Mouse (Mus musculus) heart, postnatal 25 days (tissue): ENCODE results near the gene Fance. TPM values are rescaled to one million over a fixed set of nuclear protein-coding genes. Genes with fewer than 3 reads are reported as not detected.

Experiments used
- DNase-seq: peaks from one replicate; pipeline ENCODE4 v3.0.0; 2022; ENCODE audit warnings: low spot score
- intact Hi-C: fragments of 180-260 bp; cut with DNase I; formaldehyde crosslinking; loops from one replicate; pipeline ENCODE4 v1.15.1; 2025
- total RNA-seq, 2 experiments: library from RNA; stranded (reverse); gene quantifications; 2 replicates each; pipeline ENCODE4 v1.2.3; 2021

Gene Fance
- total RNA-seq, 2 experiments from 2014 or later = 10.5 to 11.1 TPM

DNA sequence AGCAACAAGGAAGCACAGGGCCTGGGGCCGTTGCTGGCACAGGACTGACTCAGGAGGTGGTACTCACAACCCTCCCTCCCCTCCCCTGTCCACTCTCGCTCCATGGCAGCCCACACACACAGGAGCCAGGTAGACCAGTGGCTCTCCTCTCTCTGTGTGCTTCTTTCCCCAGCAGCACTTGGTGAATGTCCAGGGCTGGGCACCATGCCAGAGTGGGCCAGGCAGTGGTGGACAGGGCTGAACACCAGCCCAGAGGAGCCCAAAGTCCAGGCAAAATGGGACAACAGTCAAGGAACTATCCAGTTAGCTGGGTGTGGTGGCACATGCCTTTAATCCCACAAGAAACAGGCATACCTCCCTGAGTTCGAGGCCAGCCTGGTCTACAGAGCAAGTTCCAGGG is 23.1 kb upstream of the Fance start:
- no peak for DNase-seq
- intact Hi-C loops = no loop called here

- intact Hi-C loops = no loop called here
- no peak for DNase-seq
Measured at GRCm38 (mm10) chr17:28290671-28291070, 22.6 kb upstream of the Fance start.

- intact Hi-C loops = no loop called here
Measured at GRCm38 (mm10) chr17:28291346-28291745, 22.0 kb upstream of the Fance start.

DNA sequence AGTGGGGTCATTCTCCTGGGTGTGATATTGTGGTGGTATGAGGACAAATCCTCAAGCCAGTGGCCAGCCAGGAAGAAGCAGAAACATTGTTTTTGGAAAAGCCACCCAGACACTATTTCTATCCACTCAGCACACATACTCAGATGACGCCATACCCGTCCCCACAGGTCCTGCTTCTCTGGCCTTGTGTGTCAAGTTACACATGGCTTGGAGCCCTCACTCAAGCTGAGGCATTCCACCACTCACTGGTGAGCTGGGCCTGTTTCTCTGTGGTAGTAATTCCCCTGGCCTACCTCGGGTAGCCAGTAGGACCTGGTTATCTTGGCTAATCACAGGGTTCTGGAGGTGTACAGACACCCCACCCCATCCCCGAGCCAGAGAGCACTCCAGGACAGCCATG is 19.6 kb upstream of the Fance start:
- DNase-seq = no peak
- intact Hi-C loops = no loop called here

More at GRCm38 (mm10) chr17:28291346-28291745, 22.0 kb upstream of the Fance start:
- no peak for DNase-seq

DNA sequence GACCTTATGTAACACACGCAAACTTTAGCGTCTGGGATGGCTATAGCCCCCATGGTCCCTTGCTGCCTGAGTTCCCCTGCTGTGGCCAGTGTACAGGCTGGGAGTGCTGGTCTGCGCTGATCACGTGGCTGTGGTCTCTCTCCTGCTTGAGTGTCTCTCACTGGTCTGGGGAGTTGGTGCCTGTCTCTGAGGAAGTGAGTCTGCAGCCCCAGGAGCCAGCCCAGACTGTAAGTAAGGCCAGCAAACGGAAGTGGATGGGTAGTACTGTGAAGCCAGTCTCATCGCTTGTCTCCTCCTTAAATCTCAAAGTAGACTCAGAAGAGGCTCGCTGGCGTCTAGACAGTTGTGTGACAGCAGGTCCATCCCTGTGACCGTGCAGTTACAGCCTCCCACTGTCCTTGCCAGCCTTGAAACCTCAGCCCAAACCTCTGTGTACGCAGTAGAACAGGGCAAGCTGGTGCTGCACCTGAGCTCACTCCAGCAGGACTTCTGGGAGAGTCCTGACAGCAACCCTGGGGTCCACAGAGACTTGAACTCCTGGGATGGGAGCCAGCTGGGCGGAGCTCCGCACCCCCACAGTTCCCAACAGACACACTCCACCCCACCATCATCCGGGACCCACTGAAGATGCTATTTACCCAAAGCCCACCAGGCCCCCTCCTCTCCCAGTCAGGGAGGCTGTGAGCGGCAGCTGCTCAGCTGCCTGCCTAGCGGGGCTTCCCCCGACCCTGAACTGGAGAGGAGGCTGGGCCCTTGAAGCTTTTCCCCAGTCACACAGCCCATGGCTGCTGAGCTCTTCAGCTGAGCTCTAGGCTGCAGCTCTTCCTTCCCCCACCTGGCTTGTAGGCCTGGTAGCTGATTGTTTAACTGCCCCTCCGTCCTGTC is 18.6 kb upstream of the Fance start:
- intact Hi-C loops = no loop called here
- no peak for DNase-seq

DNA sequence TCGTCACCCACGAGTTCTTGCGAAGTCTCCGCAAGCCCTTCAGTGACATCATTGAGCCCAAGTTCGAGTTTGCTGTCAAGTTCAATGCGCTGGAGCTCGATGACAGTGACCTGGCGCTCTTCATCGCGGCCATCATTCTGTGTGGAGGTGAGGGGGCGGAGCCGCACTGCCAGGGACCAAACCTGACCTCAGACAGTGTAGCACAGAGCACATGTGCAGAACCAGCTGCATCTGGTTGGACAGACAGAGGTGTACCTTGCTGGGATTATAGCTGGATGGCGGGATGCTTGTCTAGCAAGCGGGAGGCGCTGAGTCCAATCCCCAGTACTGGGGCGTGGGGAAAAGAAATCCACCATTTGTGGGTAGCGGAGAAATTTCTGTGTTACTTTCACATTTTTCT is 14.4 kb upstream of the Fance start:
- intact Hi-C loops = no loop called here
- DNase-seq = no peak

GRCm38 (mm10) chr17:28299669-28300320 is 13.5 kb upstream of the Fance start:
- intact Hi-C loops = no loop called here

GRCm38 (mm10) chr17:28300323-28300722 is 13.0 kb upstream of the Fance start:
- DNase-seq = no peak
- intact Hi-C loops = no loop called here

More at GRCm38 (mm10) chr17:28299669-28300320, 13.5 kb upstream of the Fance start:
- DNase-seq = no peak

DNA sequence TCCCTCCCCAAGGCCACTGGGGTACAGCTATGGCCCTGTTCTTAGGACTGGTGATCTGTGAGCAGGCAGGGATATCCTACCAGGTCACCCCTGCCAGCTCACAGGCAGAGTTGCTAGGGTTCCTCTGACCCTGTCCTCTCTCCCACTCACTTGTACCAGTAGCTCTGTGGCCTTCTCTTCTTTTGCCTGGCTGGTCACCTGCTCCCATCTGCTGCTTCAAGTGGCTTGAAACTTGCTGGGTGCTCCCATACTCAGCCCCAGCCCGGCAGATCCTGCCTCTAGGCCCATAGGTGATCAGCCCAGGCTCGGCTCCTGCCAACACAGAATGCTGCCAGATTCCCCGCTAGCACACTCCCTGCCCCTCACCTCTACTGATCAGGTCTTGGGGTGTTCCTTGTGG is 12.5 kb upstream of the Fance start:
- intact Hi-C loops = no loop called here

GRCm38 (mm10) chr17:28305172-28305571 is 8.1 kb upstream of the Fance start:
- intact Hi-C loops = no loop called here
- no peak for DNase-seq

More for the DNA sequence above, 12.5 kb upstream of the Fance start:
- no peak for DNase-seq

DNA sequence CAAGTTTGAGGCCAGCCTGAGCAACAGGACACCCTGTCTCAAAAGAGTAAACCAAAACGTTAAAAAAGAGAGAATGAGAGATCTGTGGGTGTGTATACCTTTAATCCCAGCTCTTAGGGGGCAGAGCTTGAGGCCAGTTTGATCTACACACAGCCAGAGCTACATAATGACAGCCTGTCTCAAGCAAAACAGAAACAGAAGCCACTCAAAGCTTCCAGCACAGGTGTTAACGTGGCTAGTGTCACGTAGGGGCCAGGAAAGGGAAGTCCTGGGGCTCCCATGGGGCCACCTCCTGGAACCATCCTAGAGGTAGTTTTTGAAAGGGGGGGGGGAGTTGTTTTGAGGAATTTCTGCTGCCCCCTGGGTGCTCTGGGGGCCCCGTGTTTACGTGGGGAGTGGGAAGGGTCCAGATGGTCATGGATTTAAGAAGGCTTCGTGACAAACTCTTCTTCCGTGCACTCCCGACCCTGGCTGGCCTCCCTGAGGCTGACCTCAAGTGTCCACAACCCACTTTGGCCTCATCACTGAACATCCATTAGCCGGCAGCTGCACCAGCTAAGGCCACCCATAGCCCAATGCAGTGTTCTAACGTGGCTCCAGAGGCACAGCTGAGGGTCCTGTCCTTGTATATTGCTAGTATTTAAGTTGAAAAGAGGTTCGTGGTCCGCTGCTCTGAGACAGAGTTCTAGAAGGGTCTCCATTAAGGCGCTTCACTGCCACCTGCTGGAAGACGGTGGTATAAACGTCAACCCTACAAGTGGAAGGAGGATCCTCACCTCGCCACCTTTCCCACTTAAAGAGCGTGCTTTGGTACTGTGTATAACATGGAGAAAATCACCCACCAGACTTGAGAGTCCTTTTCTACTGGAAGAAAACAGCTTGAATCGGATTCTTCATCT is 4.8 kb upstream of the Fance start:
- DNase-seq = peak; percentile 58
- intact Hi-C loops = loop anchor here (1.0 to 2.0 kb wide), 2 partner anchors 82 to 102 kb away; partner anchors contain the start of gene Def6

DNA sequence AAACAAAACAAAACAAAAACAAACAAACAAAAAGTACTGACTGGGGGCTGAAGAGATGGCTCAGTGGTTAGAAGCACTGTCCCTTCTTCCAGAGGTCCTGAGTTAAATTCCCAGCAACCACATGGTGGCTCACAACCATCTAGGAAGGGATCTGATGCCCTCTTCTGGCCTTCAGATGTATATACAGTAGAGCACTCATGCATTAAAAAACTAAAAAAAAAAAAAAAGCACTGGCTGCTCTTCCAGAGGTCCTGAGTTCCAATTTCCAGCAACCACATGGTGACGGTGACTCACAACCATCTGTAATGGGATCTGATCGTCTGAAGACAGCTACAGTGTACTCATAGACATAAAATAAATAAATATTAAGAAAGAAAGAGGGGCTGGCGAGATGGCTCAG is 2.5 kb upstream of the Fance start:
- intact Hi-C loops = no loop called here
- no peak for DNase-seq

DNA sequence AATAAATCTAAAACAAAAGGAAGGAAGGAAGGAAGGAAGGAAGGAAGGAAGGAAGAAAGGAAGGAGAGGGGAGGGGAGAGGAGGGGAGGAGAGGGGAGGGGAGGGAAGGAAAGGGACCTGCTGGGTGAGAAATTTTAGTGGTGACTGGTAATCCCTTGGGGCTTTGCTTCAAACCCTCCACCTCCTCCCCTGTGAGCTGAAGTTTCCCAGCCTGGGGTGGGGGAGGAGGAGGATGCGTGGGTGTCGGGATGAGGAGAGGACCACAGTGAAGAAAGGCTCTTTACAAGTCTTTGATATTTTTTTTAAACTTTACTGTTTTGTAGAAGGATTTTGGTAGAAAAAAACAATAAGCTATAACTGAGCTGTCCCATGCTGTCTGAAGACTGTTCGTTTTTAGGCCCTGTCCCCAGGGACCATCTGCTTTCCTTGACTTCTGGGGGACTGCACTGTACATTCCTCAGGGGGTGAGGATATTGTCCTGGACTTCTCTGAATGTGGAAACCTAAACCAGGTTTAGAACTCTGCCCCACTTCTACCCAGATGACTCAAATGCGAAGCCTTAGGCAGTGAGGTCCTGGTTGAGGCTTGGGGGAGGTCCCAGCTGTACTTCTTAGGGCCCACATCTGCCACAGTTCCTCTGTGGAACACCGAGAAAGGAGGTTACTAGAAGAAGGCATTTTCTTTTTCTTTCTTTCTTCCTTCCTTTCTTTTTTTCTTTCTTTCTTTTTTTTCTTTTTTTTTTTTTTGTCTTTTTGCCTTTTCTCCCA is 1.8 kb upstream of the Fance start:
- DNase-seq = no peak
- intact Hi-C loops = no loop called here

DNA sequence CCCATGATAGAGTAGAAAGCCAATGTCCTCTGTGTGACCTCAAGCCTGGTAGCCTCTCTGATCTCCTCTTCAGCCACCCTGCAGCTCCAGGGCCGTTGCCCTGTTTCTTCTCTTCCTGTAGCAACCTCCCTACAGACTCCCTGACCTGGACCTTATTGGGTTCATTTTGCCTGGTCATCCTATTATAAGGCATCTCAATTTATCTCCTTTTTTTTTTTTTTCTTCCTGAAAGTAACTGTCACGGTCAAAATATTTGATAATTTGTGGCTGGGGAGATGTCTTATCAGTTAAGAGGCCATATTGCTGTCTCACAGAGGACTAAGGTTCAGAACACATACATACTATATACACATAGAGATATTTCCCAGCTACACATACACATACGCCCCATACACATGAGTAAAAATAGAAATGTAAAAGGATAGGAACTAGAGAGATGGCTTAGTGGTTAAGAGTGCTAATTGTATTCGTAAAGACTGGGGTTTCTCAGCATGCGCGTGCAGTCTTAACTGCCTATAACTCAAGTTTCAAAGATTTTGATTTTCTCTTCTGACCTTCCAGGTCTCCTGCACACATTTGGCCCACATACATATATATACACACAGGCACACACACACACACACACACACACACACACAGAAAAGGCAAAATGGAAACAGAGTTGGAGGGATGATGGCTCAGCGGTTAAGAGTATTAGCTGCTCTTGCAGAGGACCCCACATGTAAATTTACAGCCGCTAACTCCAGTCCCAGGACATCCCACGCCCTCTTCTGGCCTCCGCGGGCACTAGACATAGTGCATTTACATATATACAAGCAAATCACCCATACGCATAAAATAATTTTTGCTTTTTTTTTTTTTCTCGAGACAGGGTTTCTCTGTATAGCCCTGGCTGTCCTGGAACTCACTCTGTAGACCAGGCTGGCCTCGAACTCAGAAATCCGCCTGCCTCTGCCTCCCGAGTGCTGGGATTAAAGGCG is 797 bp upstream of the Fance start:
- DNase-seq = no peak
- intact Hi-C loops = no loop called here

DNA sequence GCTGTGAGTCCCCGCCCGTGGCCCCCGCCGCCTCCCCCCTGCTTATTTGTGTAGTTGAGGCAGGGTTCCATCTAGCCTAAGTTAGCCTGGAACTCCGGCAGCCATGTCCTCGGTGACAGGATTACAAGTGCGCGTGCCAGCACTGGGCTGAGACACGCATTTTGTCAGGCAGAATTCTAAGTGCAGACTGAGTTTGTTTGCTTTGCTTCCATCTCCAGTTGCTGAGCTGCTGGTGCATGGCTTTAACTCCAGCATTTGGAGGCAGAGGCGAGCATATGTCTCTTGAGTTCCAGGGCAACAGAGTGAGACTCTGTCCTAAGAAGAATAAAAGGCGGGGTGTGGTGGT is 534 bp downstream of the Fance start:
- intact Hi-C loops = no loop called here
- DNase-seq = no peak

- DNase-seq = no peak
- intact Hi-C loops = no loop called here
Measured at GRCm38 (mm10) chr17:28315611-28316160, 2.4 kb downstream of the Fance start.

- intact Hi-C loops = no loop called here
- no peak for DNase-seq
Measured at GRCm38 (mm10) chr17:28316476-28316875, 3.2 kb downstream of the Fance start.

DNA sequence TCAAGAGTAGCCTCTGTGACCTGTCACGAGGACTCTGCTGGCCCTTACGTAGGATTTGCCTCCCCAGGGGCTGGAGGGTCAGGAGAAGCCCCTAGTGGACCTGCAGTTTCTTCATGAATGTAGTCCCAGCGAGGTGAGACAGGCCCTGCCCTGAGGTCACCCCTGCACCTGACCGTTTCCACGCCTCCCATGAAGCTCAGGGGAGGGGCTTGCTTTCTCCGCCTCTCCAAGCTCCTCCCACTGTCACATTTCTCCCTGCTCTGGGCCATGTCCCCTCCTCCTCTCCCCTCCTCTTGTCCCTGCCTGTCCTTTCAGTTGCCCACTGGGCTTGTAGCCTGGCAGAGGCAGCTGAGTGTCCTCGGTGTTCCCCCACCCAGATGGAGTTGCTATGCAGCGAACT is 3.8 kb downstream of the Fance start:
- intact Hi-C loops = no loop called here
- DNase-seq = no peak
